Mouse (Mus musculus): Measurements from ENCODE around the gene Tcf20. TPM values are rescaled to one million over a fixed set of nuclear protein-coding genes. Genes with fewer than 3 reads are reported as not detected.

Gene Tcf20
- polyA plus RNA-seq, 1 experiment from 2014 or later, result 15.2 TPM

GRCm38 (mm10) chr15:83010990-83011664 lies 23.5 kb upstream of the Tcf20 start:
- Histone ChIP-seq H3K27ac (peak overlapping the region; percentile 23; the same call in 1 of the 2 replicates), H3K9ac (peak overlapping the region; percentile 46), H3K4me2 (peak overlapping the region; percentile 1; the same call in 1 of the 2 replicates), H3K4me1 (peaks cover 45% of the 10 kb centered on the region), H3K4me3 (no peak overlapping the region), H3K27me3 (no peaks in the 10 kb centered on the region), H3K9me3 (no peaks in the 10 kb centered on the region), H3K36me3 (no peaks in the 10 kb centered on the region)
- peak; percentile 35; the same call in 1 of the 2 replicates for ATAC-seq (ENCODE audit: insufficient number of reproducible peaks, insufficient read depth, low FRiP score, low TSS enrichment, low read depth)
- WGBS, result 16% methylated on average over 15 of the region's 15 CpGs

DNA sequence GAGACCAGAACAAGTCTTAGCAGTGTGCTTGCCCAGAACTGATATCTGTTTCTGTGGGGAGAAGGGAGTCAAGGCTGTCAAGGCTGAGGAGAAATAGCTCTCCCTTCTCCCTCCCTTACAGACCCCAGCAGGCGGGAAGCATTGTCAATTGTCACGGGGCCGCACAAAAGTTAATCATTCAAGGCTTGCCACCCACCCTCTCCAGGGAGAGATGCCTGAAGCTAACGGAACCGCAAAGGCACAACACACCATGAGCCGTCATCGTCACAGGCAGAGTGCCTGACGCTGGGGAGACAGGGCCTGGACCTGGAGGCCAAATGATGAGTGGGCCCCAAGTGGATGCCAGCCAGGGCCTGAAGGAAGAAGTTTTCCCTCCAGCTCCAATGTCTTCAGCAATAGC lies 22.8 kb upstream of the Tcf20 start:
- H3K4me1 ChIP-seq, result peaks cover 42% of the 10 kb centered on the region
- H3K9ac ChIP-seq, result peak overlapping the region; percentile 46; the same call in 1 of the 2 replicates
- no peak for ATAC-seq (ENCODE audit: insufficient number of reproducible peaks, insufficient read depth, low FRiP score, low TSS enrichment, low read depth)

DNA sequence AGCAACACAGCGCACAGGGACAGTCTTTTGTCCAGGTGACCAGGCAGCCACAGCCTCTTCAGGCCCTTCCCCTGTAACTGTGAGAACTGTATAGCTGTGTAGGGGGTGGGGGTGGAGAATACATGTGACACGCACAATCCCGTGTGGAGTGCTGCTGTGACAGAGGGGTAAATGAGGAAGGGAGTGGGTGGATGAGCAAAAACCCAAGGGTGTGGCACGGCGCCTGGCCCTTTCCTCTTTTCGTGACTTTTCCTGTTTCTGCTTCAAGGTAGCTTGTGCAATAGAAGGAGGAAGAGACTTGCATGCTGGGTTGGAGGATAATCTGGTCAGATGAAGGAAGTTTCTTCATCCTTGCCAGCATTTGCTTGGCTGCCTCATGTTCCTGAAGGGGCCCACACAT lies 21.9 kb upstream of the Tcf20 start:
- no peaks in the 10 kb centered on the region for H3K9me3 ChIP-seq
- WGBS, result 92% methylated on average over 6 of the region's 6 CpGs
- no peak overlapping the region for H3K4me3 ChIP-seq
- H3K9ac ChIP-seq, result no peak overlapping the region
- no peaks in the 10 kb centered on the region for H3K27me3 ChIP-seq
- no peaks in the 10 kb centered on the region for H3K36me3 ChIP-seq
- no peak overlapping the region for H3K27ac ChIP-seq
- ATAC-seq (ENCODE audit: insufficient number of reproducible peaks, insufficient read depth, low FRiP score, low TSS enrichment, low read depth), result no peak
- H3K4me1 ChIP-seq, result peaks cover 42% of the 10 kb centered on the region
- H3K4me2 ChIP-seq, result no peak overlapping the region

More for the DNA sequence above, 22.8 kb upstream of the Tcf20 start:
- Histone ChIP-seq H3K4me3 (no peak overlapping the region), H3K4me2 (peak overlapping the region; percentile 1; the same call in 1 of the 2 replicates), H3K36me3 (no peaks in the 10 kb centered on the region), H3K9me3 (no peaks in the 10 kb centered on the region), H3K27ac (peak overlapping the region; percentile 23; the same call in 1 of the 2 replicates), H3K27me3 (no peaks in the 10 kb centered on the region)
- WGBS, result 7% methylated on average over 8 of the region's 8 CpGs

GRCm38 (mm10) chr15:83008761-83009423 lies 21.2 kb upstream of the Tcf20 start:
- Histone ChIP-seq H3K9me3 (no peaks in the 10 kb centered on the region), H3K36me3 (no peaks in the 10 kb centered on the region), H3K4me2 (no peak overlapping the region), H3K9ac (no peak overlapping the region), H3K27ac (no peak overlapping the region), H3K4me3 (no peak overlapping the region), H3K27me3 (no peaks in the 10 kb centered on the region), H3K4me1 (peaks cover 42% of the 10 kb centered on the region)
- WGBS, result 71% methylated on average over 13 of the region's 13 CpGs
- no peak for ATAC-seq (ENCODE audit: insufficient number of reproducible peaks, insufficient read depth, low FRiP score, low TSS enrichment, low read depth)

GRCm38 (mm10) chr15:83007346-83007920 lies 19.8 kb upstream of the Tcf20 start:
- Histone ChIP-seq H3K36me3 (no peaks in the 10 kb centered on the region), H3K27me3 (peaks cover 3% of the 10 kb centered on the region; the same call in 1 of the 2 replicates), H3K27ac (peak overlapping the region; percentile 3; the same call in 1 of the 2 replicates), H3K9ac (no peak overlapping the region), H3K4me2 (peak overlapping the region; percentile 5; the same call in 1 of the 2 replicates), H3K9me3 (no peaks in the 10 kb centered on the region), H3K4me1 (peaks cover 46% of the 10 kb centered on the region), H3K4me3 (no peak overlapping the region)
- ATAC-seq (ENCODE audit: insufficient number of reproducible peaks, insufficient read depth, low FRiP score, low TSS enrichment, low read depth), result no peak
- WGBS, result 36% methylated on average over 15 of the region's 15 CpGs

- Histone ChIP-seq H3K27me3 (peaks cover 9% of the 10 kb centered on the region), H3K4me1 (peaks cover 27% of the 10 kb centered on the region), H3K9ac (no peak overlapping the region), H3K4me2 (no peak overlapping the region), H3K27ac (no peak overlapping the region), H3K4me3 (no peak overlapping the region), H3K9me3 (no peaks in the 10 kb centered on the region), H3K36me3 (no peaks in the 10 kb centered on the region)
- ATAC-seq (ENCODE audit: insufficient number of reproducible peaks, insufficient read depth, low FRiP score, low TSS enrichment, low read depth), result no peak
- WGBS, result 43% methylated on average over 12 of the region's 12 CpGs
Measured at GRCm38 (mm10) chr15:83002665-83003548, 15.2 kb upstream of the Tcf20 start.

DNA sequence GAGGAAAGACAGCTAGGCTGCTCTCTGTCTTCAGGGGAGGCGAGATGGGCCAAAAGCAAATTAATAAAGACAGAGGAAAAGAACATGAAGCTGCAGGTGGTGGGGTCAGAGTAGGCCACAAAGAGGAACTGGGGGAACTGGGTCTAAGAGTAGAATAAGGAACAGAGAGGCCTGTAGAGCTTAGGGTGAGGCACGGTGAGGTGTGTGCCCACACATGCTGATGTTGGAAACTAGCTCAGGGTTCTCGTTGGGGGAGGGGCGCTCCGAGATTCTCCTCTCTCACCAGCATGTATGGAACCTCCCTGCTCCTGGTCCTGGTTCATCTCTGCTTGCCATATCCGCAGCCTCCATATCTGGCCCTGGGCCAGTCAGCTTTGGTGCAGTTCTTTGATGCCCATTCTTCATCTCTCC lies 11.1 kb upstream of the Tcf20 start:
- no peak for ATAC-seq (ENCODE audit: insufficient number of reproducible peaks, insufficient read depth, low FRiP score, low TSS enrichment, low read depth)
- Histone ChIP-seq H3K4me3 (no peak overlapping the region), H3K9me3 (no peaks in the 10 kb centered on the region), H3K27me3 (peaks cover 9% of the 10 kb centered on the region), H3K9ac (no peak overlapping the region), H3K4me1 (peaks cover 43% of the 10 kb centered on the region), H3K36me3 (no peaks in the 10 kb centered on the region), H3K4me2 (no peak overlapping the region), H3K27ac (no peak overlapping the region)
- 88% methylated on average over 6 of the region's 6 CpGs for WGBS

- no peak overlapping the region for H3K4me2 ChIP-seq
- H3K4me1 ChIP-seq, result peaks cover 46% of the 10 kb centered on the region
- H3K4me3 ChIP-seq, result no peak overlapping the region
- no peak overlapping the region for H3K9ac ChIP-seq
- no peaks in the 10 kb centered on the region for H3K9me3 ChIP-seq
- no peaks in the 10 kb centered on the region; the same call in 1 of the 2 replicates for H3K27me3 ChIP-seq
- no peak overlapping the region for H3K27ac ChIP-seq
- H3K36me3 ChIP-seq, result no peaks in the 10 kb centered on the region
- ATAC-seq (ENCODE audit: insufficient number of reproducible peaks, insufficient read depth, low FRiP score, low TSS enrichment, low read depth), result no peak
Measured at GRCm38 (mm10) chr15:82996431-82996830, 8.8 kb upstream of the Tcf20 start.

- H3K4me1 ChIP-seq, result peaks cover 47% of the 10 kb centered on the region
- no peak overlapping the region for H3K4me3 ChIP-seq
- no peaks in the 10 kb centered on the region for H3K9me3 ChIP-seq
- no peaks in the 10 kb centered on the region for H3K36me3 ChIP-seq
- no peak overlapping the region for H3K9ac ChIP-seq
- peaks cover 6% of the 10 kb centered on the region for H3K27me3 ChIP-seq
- WGBS, result 57% methylated on average over 7 of the region's 7 CpGs
- no peak overlapping the region for H3K4me2 ChIP-seq
- no peak for ATAC-seq (ENCODE audit: insufficient number of reproducible peaks, insufficient read depth, low FRiP score, low TSS enrichment, low read depth)
- no peak overlapping the region for H3K27ac ChIP-seq
Measured at GRCm38 (mm10) chr15:82995239-82995638, 7.6 kb upstream of the Tcf20 start.

DNA sequence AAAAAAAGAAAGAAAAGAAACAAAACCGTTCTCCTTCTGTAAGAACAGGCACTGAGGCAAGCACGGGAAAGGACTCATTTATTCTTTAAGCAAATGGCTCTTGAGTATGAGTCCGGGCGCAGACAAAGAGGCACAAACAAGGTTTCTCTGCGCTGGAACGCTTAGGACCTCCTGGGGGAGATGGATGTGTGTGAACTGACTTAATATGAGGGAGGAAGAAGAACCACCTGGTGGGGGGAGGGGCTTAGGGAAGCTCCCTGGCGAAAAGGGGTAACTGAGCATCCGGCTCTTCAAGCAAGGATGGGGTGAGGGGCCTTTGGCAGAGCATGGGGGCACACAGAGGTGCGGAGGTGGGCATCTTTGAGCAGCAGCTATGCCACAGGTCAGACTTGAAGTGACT lies 5.2 kb upstream of the Tcf20 start:
- Histone ChIP-seq H3K27me3 (peaks cover 9% of the 10 kb centered on the region; the same call in 1 of the 2 replicates), H3K4me2 (no peak overlapping the region), H3K27ac (no peak overlapping the region), H3K4me3 (no peak overlapping the region), H3K36me3 (no peaks in the 10 kb centered on the region), H3K9me3 (no peaks in the 10 kb centered on the region), H3K9ac (no peak overlapping the region), H3K4me1 (peaks cover 56% of the 10 kb centered on the region)
- WGBS, result 52% methylated on average over 9 of the region's 9 CpGs
- no peak for ATAC-seq (ENCODE audit: insufficient number of reproducible peaks, insufficient read depth, low FRiP score, low TSS enrichment, low read depth)

Data from embryonic facial prominence, embryonic 13.5 days (tissue).